Mouse (Mus musculus) kidney, adult 2 months (tissue): ENCODE data around the gene Pgls. TPM values are rescaled to one million over a fixed set of nuclear protein-coding genes. Genes with fewer than 3 reads are reported as not detected.

Source experiments
- DNase-seq: peaks from one replicate; pipeline ENCODE4 v3.0.0; 2021
- H3K27ac ChIP-seq: fragments of 200-500 bp; 2 replicates; pipeline ENCODE4 v1.5.1; 2012; ENCODE audit warnings: low read depth, low read length, control low read depth, inconsistent platforms; ENCODE audit not compliant: insufficient read depth
- H3K27me3 ChIP-seq: fragments of 200-500 bp; replicated peaks from 2 replicates; pipeline ENCODE4 v1.6.1; 2012; ENCODE audit warnings: mild to moderate bottlenecking, moderate library complexity, low read length, inconsistent platforms; ENCODE audit not compliant: control insufficient read depth, insufficient read depth
- H3K36me3 ChIP-seq: fragments of 200-500 bp; 2 replicates; pipeline ENCODE4 v1.6.1; 2012; ENCODE audit warnings: mild to moderate bottlenecking, moderate library complexity, low read length, inconsistent platforms; ENCODE audit not compliant: control insufficient read depth, insufficient read depth
- H3K4me1 ChIP-seq: fragments of 200-500 bp; 2 replicates; pipeline ENCODE4 v1.6.1; 2011; ENCODE audit warnings: low read length; ENCODE audit not compliant: control insufficient read depth, insufficient read depth
- H3K4me3 ChIP-seq: fragments of 200-500 bp; 2 replicates; pipeline ENCODE4 v1.5.1; 2011; ENCODE audit warnings: mild to moderate bottlenecking, low read depth, low read length, control low read depth; ENCODE audit not compliant: insufficient read depth
- CTCF ChIP-seq: fragments of 200-500 bp; conservative IDR thresholded peaks from 2 replicates; pipeline ENCODE4 v1.5.1; 2011; ENCODE audit warnings: low read depth, mild to moderate bottlenecking, control low read depth, low read length, moderate library complexity, mixed read lengths; ENCODE audit not compliant: insufficient read depth, insufficient read length
- POLR2A ChIP-seq: fragments of 200-500 bp; IDR thresholded peaks from one replicate; pipeline ENCODE4 v1.6.1; 2011; ENCODE audit warnings: low read depth, low read length, control low read depth
- WGBS: fragments of 180-500 bp; shearing (Covaris S2); methylation state at CpG from one replicate; pipeline ENCODE4 v1.1.7; 2018; 5-methylcytosine and 5-hydroxymethylcytosine counted together
- polyA plus RNA-seq: library from polyadenylated mRNA; depleted of rRNA; stranded (reverse); fragments of >200 nt; gene quantifications from 2 replicates; pipeline ENCODE4 v1.2.3, GENCODE M21; 2012

Gene Pgls
- polyA plus RNA-seq, 1 experiment = 134 TPM

DNA sequence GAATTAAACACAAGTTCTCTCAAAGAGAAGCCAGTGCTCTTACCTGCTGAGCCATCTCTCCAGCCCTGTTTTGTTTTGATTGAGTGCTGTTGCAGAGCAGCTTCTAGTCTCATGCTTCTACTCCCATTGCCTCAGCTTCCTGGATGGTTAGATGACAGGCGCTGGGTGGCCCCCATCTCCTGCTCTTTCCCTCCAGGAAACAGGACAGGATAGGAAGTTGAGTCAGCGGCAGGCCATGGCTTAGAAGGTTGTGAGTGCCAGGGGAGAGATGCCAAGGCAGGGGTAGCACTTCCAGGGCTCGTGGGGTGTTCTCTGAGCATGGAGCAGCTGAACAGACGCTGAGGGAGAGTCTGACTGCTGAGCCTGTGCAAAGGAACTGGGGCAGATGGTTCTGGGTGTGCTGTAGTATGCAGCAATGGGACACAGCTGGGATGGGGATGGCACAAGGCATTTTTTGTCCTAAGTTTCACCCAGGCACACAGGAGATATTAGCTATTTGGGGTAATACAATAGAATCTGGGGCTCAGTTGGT lies 14.1 kb upstream of the Pgls start:
- Histone ChIP-seq H3K36me3 (no peaks in the 10 kb centered on the region), H3K27ac (no peak overlapping the region), H3K27me3 (no peaks in the 10 kb centered on the region), H3K4me1 (no peaks in the 10 kb centered on the region), H3K4me3 (no peak overlapping the region)
- 72% methylated on average over 4 of the region's 4 CpGs for WGBS
- TF ChIP-seq POLR2A (no peak), CTCF (no peak)
- no peak for DNase-seq

DNA sequence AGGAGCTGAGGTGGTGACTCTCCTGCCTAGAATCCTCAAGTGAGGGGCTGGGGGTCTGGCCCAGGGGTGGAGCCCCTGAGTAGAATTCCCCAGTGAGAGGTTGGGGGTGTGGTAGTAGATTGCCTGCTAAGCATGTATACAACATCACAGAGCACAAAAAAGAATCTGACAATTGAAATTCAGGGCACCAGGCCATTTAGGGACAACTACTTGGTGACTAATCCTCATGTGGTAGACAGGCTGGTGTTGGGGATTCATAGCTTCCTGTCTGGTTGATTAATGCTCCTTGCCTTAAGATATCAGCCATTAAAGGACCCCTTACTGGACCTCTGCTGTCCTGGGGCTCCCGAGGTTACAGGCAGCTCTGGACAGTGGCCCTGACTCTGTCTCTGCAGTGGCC lies 13.0 kb upstream of the Pgls start:
- H3K27me3 ChIP-seq = no peaks in the 10 kb centered on the region
- 53% methylated on average over 1 of the region's 1 CpGs for whole genome bisulfite sequencing
- TF ChIP-seq POLR2A (no peak), CTCF (no peak)
- no peak overlapping the region for H3K27ac ChIP-seq
- no peaks in the 10 kb centered on the region for H3K4me1 ChIP-seq
- DNase-seq = no peak
- H3K36me3 ChIP-seq = no peaks in the 10 kb centered on the region
- no peak overlapping the region for H3K4me3 ChIP-seq

GRCm38 (mm10) chr8:71579476-71579875 lies 12.5 kb upstream of the Pgls start:
- no peak for DNase-seq
- no peak overlapping the region for H3K27ac ChIP-seq
- H3K36me3 ChIP-seq = no peaks in the 10 kb centered on the region
- WGBS = 85% methylated on average over 14 of the region's 14 CpGs
- no peak for TF ChIP-seq CTCF
- no peak for TF ChIP-seq POLR2A
- H3K4me3 ChIP-seq = no peak overlapping the region
- no peaks in the 10 kb centered on the region for H3K27me3 ChIP-seq
- no peaks in the 10 kb centered on the region for H3K4me1 ChIP-seq

DNA sequence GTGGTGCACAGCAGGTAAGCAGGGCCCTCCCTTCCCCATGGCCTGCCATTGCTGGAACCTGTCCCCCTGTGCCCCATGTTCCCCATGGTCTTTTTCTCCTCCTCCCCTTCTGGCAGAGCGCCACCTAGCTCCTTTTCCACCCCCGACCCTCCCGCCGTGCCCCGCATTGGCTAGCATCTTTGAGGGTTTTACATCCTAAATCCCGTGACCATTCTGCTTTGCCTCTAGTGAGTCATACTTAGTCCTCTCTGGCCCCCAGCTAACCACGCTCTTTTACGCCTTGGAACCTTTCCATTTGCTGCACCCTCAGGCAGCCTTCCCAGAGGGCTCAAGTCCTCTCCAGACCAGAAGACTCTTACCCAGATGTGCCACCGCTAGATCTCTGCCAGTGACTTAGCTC lies 11.8 kb upstream of the Pgls start:
- no peak overlapping the region for H3K27ac ChIP-seq
- WGBS = 85% methylated on average over 7 of the region's 9 CpGs
- no peak overlapping the region for H3K4me3 ChIP-seq
- no peaks in the 10 kb centered on the region for H3K27me3 ChIP-seq
- H3K36me3 ChIP-seq = no peaks in the 10 kb centered on the region; the same call in 1 of the 2 replicates
- no peak for TF ChIP-seq CTCF
- no peak for TF ChIP-seq POLR2A
- H3K4me1 ChIP-seq = no peaks in the 10 kb centered on the region
- no peak for DNase-seq

DNA sequence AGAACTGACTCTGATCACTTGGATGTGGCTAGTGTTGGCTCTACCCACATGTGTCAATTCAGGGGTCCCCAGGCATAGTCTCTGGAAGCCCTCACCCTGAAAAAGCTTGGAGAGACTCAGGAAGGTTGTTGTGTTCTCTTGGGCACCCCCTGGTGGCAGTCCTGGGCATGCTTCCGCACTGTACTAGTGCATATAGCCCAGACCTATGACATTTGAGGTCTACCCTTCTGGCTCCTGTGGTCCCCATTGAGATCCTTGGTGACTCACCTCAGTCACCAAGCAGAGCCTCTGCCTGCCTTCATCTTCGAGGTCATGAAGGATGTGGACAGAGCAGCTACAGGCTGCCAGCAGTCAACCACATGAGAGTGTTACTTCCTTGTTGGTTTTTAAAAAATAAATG lies 5.1 kb upstream of the Pgls start:
- Histone ChIP-seq H3K27ac (no peak overlapping the region), H3K4me3 (no peak overlapping the region), H3K4me1 (peaks cover 2% of the 10 kb centered on the region; the same call in 1 of the 2 replicates), H3K27me3 (no peaks in the 10 kb centered on the region), H3K36me3 (no peaks in the 10 kb centered on the region; the same call in 1 of the 2 replicates)
- WGBS = 73% methylated on average over 2 of the region's 2 CpGs
- TF ChIP-seq CTCF (peak; percentile 69), POLR2A (no peak)
- peak; percentile 63 for DNase-seq

GRCm38 (mm10) chr8:71588762-71589161 lies 3.2 kb upstream of the Pgls start:
- Histone ChIP-seq H3K27me3 (no peaks in the 10 kb centered on the region), H3K4me3 (no peak overlapping the region), H3K4me1 (peaks cover 6% of the 10 kb centered on the region; the same call in 1 of the 2 replicates), H3K27ac (no peak overlapping the region), H3K36me3 (no peaks in the 10 kb centered on the region; the same call in 1 of the 2 replicates)
- WGBS = 78% methylated on average over 3 of the region's 3 CpGs
- no peak for TF ChIP-seq POLR2A
- no peak for TF ChIP-seq CTCF
- no peak for DNase-seq

DNA sequence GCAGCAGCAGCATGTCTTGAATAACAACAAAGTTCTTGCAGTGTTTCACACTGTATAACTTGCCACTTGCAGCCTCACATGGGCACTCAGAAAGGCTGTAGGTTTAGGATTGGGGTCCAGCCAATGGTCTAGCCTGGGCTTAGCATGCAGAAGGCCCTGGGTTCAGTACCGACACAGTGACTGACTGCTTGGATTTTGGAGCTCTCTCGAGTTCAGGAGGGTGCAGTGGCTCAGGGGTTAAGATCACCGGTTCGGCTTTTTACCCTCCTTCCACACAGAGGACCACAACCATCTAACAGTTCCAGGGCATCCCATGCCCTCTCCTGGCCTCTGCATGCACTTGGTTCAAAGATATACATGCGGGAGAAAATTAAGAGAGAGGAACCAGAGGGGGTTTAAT lies 959 bp upstream of the Pgls start:
- DNase-seq = no peak
- H3K4me3 ChIP-seq = peak overlapping the region; percentile 68
- H3K36me3 ChIP-seq = no peaks in the 10 kb centered on the region
- no peak overlapping the region for H3K27ac ChIP-seq
- TF ChIP-seq POLR2A (no peak), CTCF (no peak)
- peaks cover 6% of the 10 kb centered on the region; the same call in 1 of the 2 replicates for H3K4me1 ChIP-seq
- WGBS = 23% methylated on average over 5 of the region's 5 CpGs
- H3K27me3 ChIP-seq = no peaks in the 10 kb centered on the region

- peak; percentile 89 for DNase-seq
- H3K4me1 ChIP-seq = peaks cover 10% of the 10 kb centered on the region; the same call in 1 of the 2 replicates
- WGBS = 3% methylated on average over 60 of the region's 60 CpGs
- no peaks in the 10 kb centered on the region for H3K36me3 ChIP-seq
- H3K27ac ChIP-seq = peak overlapping the region; percentile 96
- H3K27me3 ChIP-seq = no peaks in the 10 kb centered on the region
- TF ChIP-seq CTCF = no peak
- TF ChIP-seq POLR2A = no peak
- peak overlapping the region; percentile 68 for H3K4me3 ChIP-seq
Observed at GRCm38 (mm10) chr8:71592374-71593170, 596 bp downstream of the Pgls start.
